Mouse (Mus musculus) small intestine, adult 2 months (tissue): Measurements from ENCODE around the gene Npm3.

ENCODE experiments used
- CTCF ChIP-seq: fragments of 200-500 bp; IDR thresholded peaks from 2 replicates; pipeline ENCODE4 v1.5.1; 2012; ENCODE audit warnings: low read depth, mild to moderate bottlenecking, control low read depth, inconsistent platforms, low read length, moderate library complexity, mixed read lengths; ENCODE audit not compliant: insufficient replicate concordance, insufficient read length; ENCODE audit errors: extremely low read depth
- POLR2A ChIP-seq: fragments of 200-500 bp; IDR thresholded peaks from 2 replicates; pipeline ENCODE4 v1.6.1; 2012; ENCODE audit warnings: low read depth, mild to moderate bottlenecking, control low read depth, inconsistent platforms, low read length, moderate library complexity

DNA sequence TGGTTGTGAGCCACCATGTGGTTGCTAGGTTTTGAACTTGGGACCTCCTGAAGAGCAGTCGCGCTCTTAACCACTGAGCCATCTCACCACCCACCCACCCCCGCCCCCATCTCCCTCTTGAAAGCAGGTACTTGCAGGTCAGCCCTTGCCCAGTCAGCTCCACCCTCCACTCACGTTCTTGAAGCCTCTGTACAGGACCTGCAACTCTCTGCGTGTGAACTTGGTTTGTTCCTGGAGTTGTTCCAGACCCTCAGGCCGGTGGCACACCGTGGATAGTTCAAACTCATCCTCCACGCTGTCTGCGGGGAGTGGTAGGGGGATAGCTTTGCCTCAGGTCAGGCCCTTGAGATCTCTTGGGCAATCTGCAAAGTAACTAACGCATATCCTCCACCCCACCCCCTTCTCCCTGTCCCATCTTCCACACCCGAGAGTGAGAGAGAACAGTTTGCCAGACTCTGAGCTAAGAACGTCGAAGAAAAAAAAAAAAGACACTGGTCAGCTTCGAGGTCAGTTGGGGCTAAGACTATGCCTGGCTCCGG is 46.1 kb upstream of the Npm3 start:
- TF ChIP-seq POLR2A (no peak), CTCF (no peak)
